Mouse (Mus musculus): ENCODE results near the gene Cd2bp2. TPM values are rescaled to one million over a fixed set of nuclear protein-coding genes. Genes with fewer than 3 reads are reported as not detected.
A peak's percentile ranks its signal among the peaks of the same experiment; 100 is the strongest.

Cd2bp2 gene
- polyA plus RNA-seq, 1 experiment from 2014 or later: 86.2 TPM

DNA sequence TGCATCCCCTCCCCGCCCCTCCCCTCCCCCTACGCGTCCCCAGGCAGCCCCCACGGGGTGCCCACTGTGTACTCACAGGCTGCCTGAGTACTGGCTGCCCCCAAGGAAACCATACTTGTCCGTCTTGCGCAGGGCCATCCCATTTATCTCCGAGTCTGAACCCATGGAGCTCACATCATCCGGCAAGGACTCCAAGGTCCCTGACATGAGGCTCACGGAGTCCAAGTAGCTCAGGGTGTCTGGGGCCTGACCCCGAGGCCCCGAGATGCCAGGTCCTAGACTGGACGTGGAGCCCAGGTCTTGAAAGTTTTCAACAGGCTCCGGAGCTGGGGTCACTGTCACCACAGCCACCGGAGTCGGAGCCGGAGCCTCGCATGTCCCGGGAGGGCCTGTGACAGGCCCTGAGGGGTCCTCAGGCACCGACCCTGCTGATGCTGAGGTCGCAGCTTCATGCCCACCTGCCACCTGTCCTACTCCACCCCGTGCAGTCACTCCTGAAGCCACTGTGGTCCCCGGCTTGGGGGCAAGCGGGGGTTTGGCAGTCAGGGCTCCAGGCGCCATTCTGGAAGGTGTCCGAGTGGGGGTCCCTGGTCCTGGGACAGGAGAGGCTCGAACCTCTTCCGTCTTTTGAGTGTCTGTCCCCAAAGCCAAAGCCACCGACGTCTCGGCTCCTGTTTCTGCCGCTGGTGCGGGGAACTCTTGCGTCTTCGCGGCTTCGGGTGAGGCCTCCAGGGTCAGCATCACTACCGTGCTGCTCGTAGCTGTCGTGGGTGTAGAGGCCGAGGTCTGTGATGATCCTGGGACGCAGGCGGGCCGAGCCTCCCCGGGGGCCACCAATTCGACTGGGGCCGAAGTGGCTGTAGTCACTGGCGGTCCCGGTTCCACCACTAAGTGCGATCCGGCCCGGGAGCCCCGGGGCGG, 11.8 kb upstream of the Cd2bp2 start:
- ATAC-seq (ENCODE audit: low FRiP score): peak; percentile 17; the same call in 1 of the 2 replicates
- H3K9ac ChIP-seq: peak overlapping the region; percentile 97
- H3K4me1 ChIP-seq: peaks cover 28% of the 10 kb centered on the region
- H3K9me3 ChIP-seq (replicated peaks): no peaks in the 10 kb centered on the region
- peaks cover 18% of the 10 kb centered on the region for H3K36me3 ChIP-seq
- H3K4me3 ChIP-seq: peak overlapping the region; percentile 98
- peak overlapping the region; percentile 93 for H3K4me2 ChIP-seq (replicated peaks)
- WGBS: under 1% methylated on average over 53 of the region's 53 CpGs
- no peaks in the 10 kb centered on the region; the same call in 1 of the 2 replicates for H3K27me3 ChIP-seq
- peak overlapping the region; percentile 89 for H3K27ac ChIP-seq

GRCm38 (mm10) chr7:127206606-127207005, 10.8 kb upstream of the Cd2bp2 start:
- peak overlapping the region; percentile 97 for H3K9ac ChIP-seq
- peaks cover 23% of the 10 kb centered on the region for H3K36me3 ChIP-seq
- H3K4me1 ChIP-seq: peaks cover 28% of the 10 kb centered on the region
- peak overlapping the region; percentile 98 for H3K4me3 ChIP-seq
- 72% methylated on average over 2 of the region's 2 CpGs for WGBS
- H3K27me3 ChIP-seq: no peaks in the 10 kb centered on the region
- ATAC-seq (ENCODE audit: low FRiP score): no peak
- H3K4me2 ChIP-seq (replicated peaks): peak overlapping the region; percentile 93
- H3K27ac ChIP-seq: no peak overlapping the region; the same call in 1 of the 2 replicates
- no peaks in the 10 kb centered on the region for H3K9me3 ChIP-seq (replicated peaks)

DNA sequence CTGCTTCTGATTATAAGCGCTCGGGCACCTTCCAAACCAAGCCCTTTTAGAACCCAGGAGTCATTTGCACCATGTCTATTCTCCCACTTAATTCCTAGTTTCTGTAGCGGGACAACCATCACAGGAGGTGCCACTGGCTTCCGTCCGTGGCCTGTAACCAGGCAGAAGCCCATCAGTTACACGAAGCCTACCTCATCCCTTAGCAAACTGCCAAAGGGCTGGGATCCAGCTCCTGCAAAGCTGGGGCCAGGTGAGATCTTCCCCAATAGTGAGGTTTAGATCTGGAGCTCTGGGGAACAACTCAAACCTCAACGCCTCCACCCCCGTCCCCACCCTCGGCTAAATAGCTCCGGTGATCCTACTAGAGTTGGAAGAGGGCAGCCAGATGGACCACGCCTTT, 634 bp upstream of the Cd2bp2 start:
- Histone ChIP-seq H3K9me3 (replicated peaks) (no peaks in the 10 kb centered on the region), H3K27ac (peak overlapping the region; percentile 72), H3K4me1 (peaks cover 25% of the 10 kb centered on the region), H3K27me3 (no peaks in the 10 kb centered on the region), H3K4me2 (replicated peaks) (peak overlapping the region; percentile 93), H3K36me3 (peaks cover 73% of the 10 kb centered on the region), H3K4me3 (peak overlapping the region; percentile 79), H3K9ac (peak overlapping the region; percentile 86)
- peak; percentile 2 for ATAC-seq (ENCODE audit: low FRiP score)
- 57% methylated on average over 11 of the region's 11 CpGs for WGBS

GRCm38 (mm10) chr7:127194633-127195029, 1.2 kb downstream of the Cd2bp2 start:
- Histone ChIP-seq H3K27ac (no peak overlapping the region), H3K4me1 (peaks cover 25% of the 10 kb centered on the region), H3K9me3 (replicated peaks) (no peaks in the 10 kb centered on the region), H3K36me3 (peaks cover 61% of the 10 kb centered on the region), H3K4me2 (replicated peaks) (peak overlapping the region; percentile 93), H3K27me3 (no peaks in the 10 kb centered on the region), H3K4me3 (peak overlapping the region; percentile 79), H3K9ac (peak overlapping the region; percentile 86)
- 81% methylated on average over 7 of the region's 7 CpGs for WGBS
- no peak for ATAC-seq (ENCODE audit: low FRiP score)

GRCm38 (mm10) chr7:127194011-127194632, 1.7 kb downstream of the Cd2bp2 start:
- no peak overlapping the region for H3K9ac ChIP-seq
- no peaks in the 10 kb centered on the region for H3K27me3 ChIP-seq
- peaks cover 25% of the 10 kb centered on the region for H3K4me1 ChIP-seq
- 94% methylated on average over 17 of the region's 17 CpGs for WGBS
- peaks cover 56% of the 10 kb centered on the region for H3K36me3 ChIP-seq
- no peaks in the 10 kb centered on the region for H3K9me3 ChIP-seq (replicated peaks)
- H3K27ac ChIP-seq: no peak overlapping the region
- peak overlapping the region; percentile 93 for H3K4me2 ChIP-seq (replicated peaks)
- H3K4me3 ChIP-seq: peak overlapping the region; percentile 79; the same call in 1 of the 2 replicates
- no peak for ATAC-seq (ENCODE audit: low FRiP score)

DNA sequence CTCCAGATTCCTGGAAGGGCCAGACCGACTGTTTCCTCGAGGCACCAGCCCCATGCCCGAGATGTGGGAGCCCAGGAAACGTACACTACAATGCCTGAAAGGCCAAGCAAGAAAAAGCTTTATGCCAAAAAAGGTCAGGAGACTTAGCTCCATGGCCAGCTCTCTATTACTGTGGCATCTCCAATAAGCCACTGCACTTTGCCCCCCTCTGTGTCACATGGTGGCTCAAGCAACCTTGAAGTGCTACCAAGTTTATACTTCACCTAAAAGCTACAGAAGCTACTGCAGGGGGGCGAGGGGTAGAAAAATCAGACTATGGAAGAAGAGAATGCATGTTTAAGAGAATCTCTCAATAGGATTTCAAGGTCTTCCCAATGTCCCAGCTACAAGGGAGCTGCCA, 2.9 kb downstream of the Cd2bp2 start:
- Histone ChIP-seq H3K4me2 (replicated peaks) (no peak overlapping the region), H3K27me3 (no peaks in the 10 kb centered on the region), H3K4me1 (peaks cover 25% of the 10 kb centered on the region), H3K27ac (no peak overlapping the region), H3K36me3 (peaks cover 44% of the 10 kb centered on the region), H3K9me3 (replicated peaks) (no peaks in the 10 kb centered on the region), H3K4me3 (no peak overlapping the region), H3K9ac (no peak overlapping the region)
- ATAC-seq (ENCODE audit: low FRiP score): no peak
- WGBS: 97% methylated on average over 5 of the region's 5 CpGs

- WGBS: 87% methylated on average over 6 of the region's 6 CpGs
- Histone ChIP-seq H3K4me2 (replicated peaks) (no peak overlapping the region), H3K4me3 (no peak overlapping the region), H3K27me3 (no peaks in the 10 kb centered on the region), H3K27ac (no peak overlapping the region), H3K36me3 (peaks cover 39% of the 10 kb centered on the region), H3K9ac (no peak overlapping the region), H3K9me3 (replicated peaks) (no peaks in the 10 kb centered on the region), H3K4me1 (peaks cover 17% of the 10 kb centered on the region)
- no peak for ATAC-seq (ENCODE audit: low FRiP score)
These were observed 5.2 kb downstream of the Cd2bp2 start for GRCm38 (mm10) chr7:127190672-127191071.

- H3K9ac ChIP-seq: no peak overlapping the region
- 85% methylated on average over 17 of the region's 17 CpGs for WGBS
- ATAC-seq (ENCODE audit: low FRiP score): no peak
- no peak overlapping the region for H3K4me3 ChIP-seq
- H3K9me3 ChIP-seq (replicated peaks): no peaks in the 10 kb centered on the region
- no peaks in the 10 kb centered on the region for H3K27me3 ChIP-seq
- H3K27ac ChIP-seq: no peak overlapping the region
- 0 out of 2 replicates have a peak, but pooled peaks cover under 1% of the 10 kb centered on the region for H3K4me1 ChIP-seq
- no peak overlapping the region for H3K4me2 ChIP-seq (replicated peaks)
- peaks cover 27% of the 10 kb centered on the region for H3K36me3 ChIP-seq
These were observed 7.3 kb downstream of the Cd2bp2 start for GRCm38 (mm10) chr7:127188305-127189276.

DNA sequence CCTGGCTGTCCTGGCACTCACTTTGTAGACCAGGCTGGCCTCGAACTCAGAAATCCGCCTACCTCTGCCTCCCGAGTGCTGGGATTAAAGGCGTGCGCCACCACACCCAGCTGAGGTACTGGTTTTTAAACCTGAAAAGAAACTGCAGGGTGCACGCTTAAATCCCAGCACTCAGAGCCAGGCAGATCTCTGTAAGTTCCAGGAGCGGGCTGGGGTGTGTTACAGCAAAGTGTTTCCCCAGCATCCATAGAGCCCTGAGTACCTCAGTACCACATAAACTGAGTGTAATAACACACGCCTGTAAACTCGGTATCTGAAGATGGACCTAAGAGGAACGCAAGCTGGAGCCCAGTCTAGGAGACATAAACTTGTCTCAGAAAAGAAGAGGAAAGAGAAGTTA, 8.5 kb downstream of the Cd2bp2 start:
- Histone ChIP-seq H3K27me3 (no peaks in the 10 kb centered on the region), H3K36me3 (peaks cover 14% of the 10 kb centered on the region), H3K4me2 (replicated peaks) (no peak overlapping the region), H3K4me3 (no peak overlapping the region), H3K27ac (no peak overlapping the region), H3K9ac (no peak overlapping the region), H3K4me1 (no peaks in the 10 kb centered on the region), H3K9me3 (replicated peaks) (no peaks in the 10 kb centered on the region)
- ATAC-seq (ENCODE audit: low FRiP score): no peak
- WGBS: 68% methylated on average over 10 of the region's 10 CpGs

- Histone ChIP-seq H3K36me3 (no peaks in the 10 kb centered on the region; the same call in 1 of the 2 replicates), H3K27me3 (no peaks in the 10 kb centered on the region), H3K4me2 (replicated peaks) (no peak overlapping the region), H3K9me3 (replicated peaks) (no peaks in the 10 kb centered on the region), H3K9ac (no peak overlapping the region), H3K27ac (no peak overlapping the region), H3K4me3 (no peak overlapping the region), H3K4me1 (no peaks in the 10 kb centered on the region)
- no peak for ATAC-seq (ENCODE audit: low FRiP score)
- WGBS: 62% methylated on average over 3 of the region's 3 CpGs
These were observed 10.2 kb downstream of the Cd2bp2 start for GRCm38 (mm10) chr7:127185601-127186000.

GRCm38 (mm10) chr7:127184720-127185119, 11.1 kb downstream of the Cd2bp2 start:
- WGBS: 63% methylated on average over 1 of the region's 1 CpGs
- no peak overlapping the region for H3K27ac ChIP-seq
- no peaks in the 10 kb centered on the region for H3K36me3 ChIP-seq
- H3K4me2 ChIP-seq (replicated peaks): no peak overlapping the region
- H3K9ac ChIP-seq: no peak overlapping the region
- no peaks in the 10 kb centered on the region for H3K4me1 ChIP-seq
- no peaks in the 10 kb centered on the region for H3K9me3 ChIP-seq (replicated peaks)
- no peak for ATAC-seq (ENCODE audit: low FRiP score)
- H3K27me3 ChIP-seq: no peaks in the 10 kb centered on the region
- H3K4me3 ChIP-seq: no peak overlapping the region
